Mouse (Mus musculus) C2C12 (cell line): Measurements from ENCODE around the gene Prpf19. TPM values are rescaled to one million over a fixed set of nuclear protein-coding genes. Genes with fewer than 3 reads are reported as not detected.

Experiments
- H3K27me3 ChIP-seq: one replicate; pipeline ENCODE4 v1.6.1; 2011; ENCODE audit not compliant: control insufficient read depth, insufficient read depth, insufficient read length
- H3K36me3 ChIP-seq: one replicate; pipeline ENCODE4 v1.6.1; 2011; ENCODE audit not compliant: control insufficient read depth, insufficient read depth
- H3K4me3 ChIP-seq: one replicate; pipeline ENCODE4 v1.5.1; 2011; ENCODE audit warnings: mild to moderate bottlenecking, control low read depth; ENCODE audit not compliant: poor library complexity, insufficient read depth, severe bottlenecking
- H3K79me2 ChIP-seq: one replicate; pipeline ENCODE4 v1.6.1; 2011; ENCODE audit not compliant: control insufficient read depth, insufficient read depth
- H3K79me3 ChIP-seq: one replicate; pipeline ENCODE4 v1.6.1; 2011; ENCODE audit warnings: low read depth, control low read depth
- H3ac ChIP-seq: one replicate; pipeline ENCODE3; 2011; ENCODE audit warnings: low read depth; ENCODE audit not compliant: control insufficient read depth, insufficient read length
- CEBPB ChIP-seq: IDR thresholded peaks from one replicate; pipeline ENCODE4 v1.6.1; 2011; ENCODE audit warnings: low read depth, mild to moderate bottlenecking, control low read depth, moderate library complexity
- CTCF ChIP-seq: IDR thresholded peaks from one replicate; pipeline ENCODE4 v1.5.1; 2011; ENCODE audit not compliant: control insufficient read depth, insufficient read depth, insufficient read length
- FOSL1 ChIP-seq: IDR thresholded peaks from one replicate; pipeline ENCODE4 v1.8.0; 2011; ENCODE audit warnings: mild to moderate bottlenecking, low read length; ENCODE audit not compliant: poor library complexity, insufficient read depth, severe bottlenecking
- MAX ChIP-seq: IDR thresholded peaks from one replicate; pipeline ENCODE4 v1.6.1; 2011; ENCODE audit warnings: mild to moderate bottlenecking, control low read depth
- MYOD1 ChIP-seq: IDR thresholded peaks from one replicate; pipeline ENCODE4 v1.6.1; 2011; ENCODE audit warnings: low read depth; ENCODE audit not compliant: control insufficient read depth, insufficient read length
- MYOG ChIP-seq: IDR thresholded peaks from one replicate; pipeline ENCODE4 v1.6.1; 2011; ENCODE audit not compliant: control insufficient read depth, insufficient read length; ENCODE audit errors: extremely low read depth
- USF1 ChIP-seq: IDR thresholded peaks from one replicate; pipeline ENCODE4 v1.6.1; 2011; ENCODE audit warnings: low read depth, mild to moderate bottlenecking, control low read depth, moderate library complexity
- polyA plus RNA-seq: library from polyadenylated mRNA; unstranded; fragments of >200 nt; fragmentation: generic; extraction: Trizol; gene quantifications from one replicate; pipeline ENCODE4 v1.2.1, GENCODE M21; 2012; ENCODE audit warnings: missing spikeins

Gene Prpf19
- polyA plus RNA-seq, 1 experiment: 299 TPM

- TF ChIP-seq CTCF (no peak), MYOD1 (no peak), MAX (no peak)
- H3K36me3 ChIP-seq: no peaks in the 10 kb centered on the region
- H3K4me3 ChIP-seq: no peak overlapping the region
- no peaks in the 10 kb centered on the region for H3K79me3 ChIP-seq
- no peaks in the 10 kb centered on the region for H3K79me2 ChIP-seq
- H3ac ChIP-seq: no peak overlapping the region
- H3K27me3 ChIP-seq: no peaks in the 10 kb centered on the region
Observed at GRCm38 (mm10) chr19:10930641-10931040, 35.6 kb downstream of the Prpf19 start.

DNA sequence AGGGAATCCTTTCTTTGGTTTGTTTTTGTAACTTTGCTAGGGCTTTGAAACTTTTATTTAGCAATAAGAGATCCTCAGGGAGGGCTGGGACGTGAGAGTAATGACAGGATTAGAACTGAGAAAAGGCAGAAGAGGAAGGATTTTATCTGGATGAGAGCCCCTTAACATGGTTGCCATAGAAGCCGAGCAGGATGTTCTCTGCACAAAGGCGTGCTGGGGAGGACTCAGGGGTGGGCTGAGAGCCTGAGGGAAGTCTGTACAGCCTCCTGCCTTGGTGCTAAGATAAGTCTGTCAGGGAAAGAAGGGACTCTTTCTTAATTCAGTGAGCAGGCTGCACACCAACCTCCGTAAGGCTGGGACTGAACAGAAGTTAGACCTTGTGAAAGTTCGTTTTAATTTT is 40.0 kb downstream of the Prpf19 start:
- Histone ChIP-seq H3K27me3 (no peaks in the 10 kb centered on the region), H3K4me3 (no peak overlapping the region), H3K79me3 (no peaks in the 10 kb centered on the region), H3ac (no peak overlapping the region), H3K36me3 (no peaks in the 10 kb centered on the region), H3K79me2 (no peaks in the 10 kb centered on the region)
- TF ChIP-seq CEBPB (no peak), MYOD1 (no peak), MYOG (no peak), CTCF (no peak)

DNA sequence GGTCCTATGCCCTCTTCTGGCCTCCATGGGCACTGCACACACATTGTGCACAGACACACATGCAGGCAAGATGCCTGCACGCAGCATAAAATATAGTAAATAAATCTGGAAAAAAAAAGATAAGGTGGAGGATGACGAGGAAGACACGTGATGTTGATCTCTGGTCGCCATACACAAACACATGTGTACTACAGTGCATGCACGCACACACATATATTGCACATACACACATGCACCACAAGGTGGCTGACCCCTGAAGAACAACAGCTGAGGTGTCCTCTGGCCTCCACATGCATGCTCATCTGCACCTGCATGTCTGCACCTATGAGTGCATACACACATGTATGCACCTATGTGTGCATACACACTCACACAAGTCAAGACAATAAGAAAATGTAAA is 41.0 kb downstream of the Prpf19 start:
- Histone ChIP-seq H3K36me3 (peaks cover 2% of the 10 kb centered on the region), H3K4me3 (no peak overlapping the region), H3K79me2 (no peaks in the 10 kb centered on the region), H3ac (no peak overlapping the region), H3K79me3 (no peaks in the 10 kb centered on the region), H3K27me3 (no peaks in the 10 kb centered on the region)
- TF ChIP-seq MAX (no peak), CTCF (no peak), MYOG (no peak), CEBPB (no peak), FOSL1 (no peak), USF1 (no peak), MYOD1 (no peak)

DNA sequence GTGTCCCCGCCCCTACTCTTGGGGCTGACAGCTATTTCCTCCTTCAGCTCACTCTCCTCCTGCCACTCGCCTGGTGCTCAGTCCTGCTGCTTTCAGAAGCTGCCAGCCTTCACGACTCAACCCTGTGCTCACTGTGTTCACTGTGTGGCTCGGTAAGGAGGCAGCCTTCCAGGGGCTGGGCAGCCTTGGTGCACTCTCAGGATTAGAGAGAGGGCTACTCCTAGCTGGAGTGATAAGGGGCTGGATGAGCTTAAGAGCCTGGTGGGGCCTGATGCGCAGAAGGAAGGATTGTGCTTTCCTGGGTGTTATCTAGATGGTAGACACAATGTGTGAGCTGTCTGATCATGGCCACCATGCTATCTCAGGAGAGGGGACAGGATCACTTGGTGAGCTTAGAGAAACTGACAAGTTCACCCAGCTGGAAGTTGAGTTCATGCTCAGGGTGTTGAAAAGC is 42.1 kb downstream of the Prpf19 start, which contains the start of gene Ptgdr2:
TSS of gene Ptgdr2 (plus strand) at position 51 of the 454 bp plus-strand sequence.
- H3ac ChIP-seq: no peak within 1 kb of the TSS
- no peak for TF ChIP-seq MYOD1
- no peak for TF ChIP-seq MYOG
- no peak for TF ChIP-seq FOSL1
- TF ChIP-seq CEBPB: no peak
- TF ChIP-seq CTCF: no peak
- no peak for TF ChIP-seq MAX
- no peak for TF ChIP-seq USF1
- no peaks in the 10 kb centered on the region for H3K27me3 ChIP-seq
- peaks cover 13% of the 10 kb centered on the region for H3K36me3 ChIP-seq
- no peaks in the 10 kb centered on the region for H3K79me2 ChIP-seq
- H3K4me3 ChIP-seq: no peak within 1 kb of the TSS
- H3K79me3 ChIP-seq: no peaks in the 10 kb centered on the region

DNA sequence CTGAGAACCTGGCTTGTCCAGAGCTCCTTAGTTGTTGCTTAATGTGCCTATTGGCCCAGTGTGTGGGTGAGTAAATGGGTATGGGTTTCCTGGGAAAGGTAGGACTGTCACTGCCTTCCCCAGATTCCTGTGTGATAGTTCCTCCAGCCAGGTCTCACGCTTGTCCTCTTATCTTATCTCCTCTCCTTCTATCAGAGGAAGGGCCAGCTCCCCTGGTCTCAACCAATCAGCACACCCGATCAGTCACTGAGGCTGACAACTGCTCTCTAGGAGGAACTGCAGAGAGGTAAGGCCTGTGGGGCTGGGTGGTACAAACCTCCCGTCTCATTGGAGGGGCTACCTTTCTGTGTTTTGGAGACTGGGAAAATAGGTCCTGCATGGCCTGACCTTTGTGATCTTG is 43.7 kb downstream of the Prpf19 start:
- Histone ChIP-seq H3K79me3 (no peaks in the 10 kb centered on the region), H3ac (no peak overlapping the region), H3K36me3 (peaks cover 28% of the 10 kb centered on the region), H3K27me3 (no peaks in the 10 kb centered on the region), H3K4me3 (no peak overlapping the region), H3K79me2 (no peaks in the 10 kb centered on the region)
- TF ChIP-seq CEBPB (no peak), MYOD1 (no peak), MYOG (no peak), CTCF (no peak), FOSL1 (no peak), USF1 (no peak), MAX (no peak)

DNA sequence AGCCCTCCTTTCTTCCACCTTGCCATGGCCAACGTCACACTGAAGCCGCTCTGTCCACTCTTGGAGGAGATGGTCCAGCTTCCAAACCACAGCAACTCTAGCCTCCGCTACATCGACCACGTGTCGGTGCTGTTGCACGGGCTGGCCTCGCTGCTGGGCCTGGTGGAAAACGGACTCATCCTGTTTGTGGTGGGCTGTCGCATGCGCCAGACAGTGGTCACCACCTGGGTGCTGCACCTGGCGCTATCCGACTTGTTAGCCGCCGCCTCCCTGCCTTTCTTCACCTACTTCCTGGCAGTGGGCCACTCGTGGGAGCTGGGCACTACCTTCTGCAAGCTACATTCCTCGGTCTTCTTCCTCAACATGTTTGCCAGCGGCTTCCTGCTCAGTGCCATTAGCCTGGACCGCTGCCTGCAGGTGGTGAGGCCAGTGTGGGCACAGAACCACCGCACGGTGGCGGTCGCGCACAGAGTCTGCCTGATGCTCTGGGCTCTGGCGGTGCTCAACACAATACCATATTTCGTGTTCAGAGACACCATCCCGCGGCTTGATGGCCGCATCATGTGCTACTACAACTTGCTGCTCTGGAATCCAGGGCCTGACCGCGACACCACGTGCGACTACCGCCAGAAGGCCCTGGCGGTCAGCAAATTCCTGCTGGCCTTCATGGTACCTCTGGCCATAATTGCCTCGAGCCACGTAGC is 45.2 kb downstream of the Prpf19 start:
- H3ac ChIP-seq: no peak overlapping the region
- H3K4me3 ChIP-seq: no peak overlapping the region
- no peaks in the 10 kb centered on the region for H3K27me3 ChIP-seq
- TF ChIP-seq MYOG (no peak), USF1 (no peak), FOSL1 (no peak), MAX (no peak), CEBPB (no peak)
- H3K79me2 ChIP-seq: peaks cover 12% of the 10 kb centered on the region
- no peaks in the 10 kb centered on the region for H3K79me3 ChIP-seq
- H3K36me3 ChIP-seq: peaks cover 43% of the 10 kb centered on the region
